Mouse (Mus musculus) brain, embryonic 14.5 days (tissue): ENCODE data around the gene Srsf2.

Experiments
- CTCF ChIP-seq: fragments of 200-500 bp; IDR thresholded peaks from 2 replicates; pipeline ENCODE4 v1.5.1; 2012; ENCODE audit warnings: inconsistent platforms, mild to moderate bottlenecking, moderate library complexity, borderline replicate concordance; ENCODE audit not compliant: insufficient read depth, insufficient read length; ENCODE audit errors: extremely low read depth
- POLR2A ChIP-seq: fragments of 200-500 bp; IDR thresholded peaks from 2 replicates; pipeline ENCODE4 v1.6.1; 2012; ENCODE audit warnings: mild to moderate bottlenecking, inconsistent platforms, borderline replicate concordance; ENCODE audit not compliant: poor library complexity, insufficient read depth, insufficient read length, severe bottlenecking; ENCODE audit errors: extremely low read depth

- TF ChIP-seq POLR2A (no peak), CTCF (no peak)
Observed at GRCm38 (mm10) chr11:116809520-116809919, 43.4 kb downstream of the Srsf2 start.
